20 mouse cellular contexts compared by ENCODE assay signal in genomic region chr8:126901612-126902011, GRCm38 (mm10). TPM values are rescaled to one million over a fixed set of nuclear protein-coding genes. Genes with fewer than 3 reads are reported as not detected.
A peak's percentile ranks its signal among the peaks of the same experiment; 100 is the strongest.
DNase-seq lines count a peak whose midpoint lies in the region; ATAC-seq and TF ChIP-seq lines count a peak whose summit lies in the region.
"Had no signal": no experiment of that assay in that cellular context is flagged by ENCODE, and none has a peak within 500 bp of the region (broad histone marks: within the 10 kb centered on the region; RNA-seq: fewer than 3 reads in every experiment).

No protein-coding gene starts in this region.

- H3K4me2 ChIP-seq in liver, embryonic 12.5 days, result no peak overlapping the region
- H3K4me2 ChIP-seq in stomach, postnatal 0 days (replicated peaks; ENCODE audit: low read depth), result no peak overlapping the region
- no peak overlapping the region for H3K4me2 ChIP-seq in forebrain, embryonic 11.5 days (ENCODE audit: low read depth, low read length, severe bottlenecking)
- H3K4me2 ChIP-seq: embryonic facial prominence, embryonic 12.5 days; forebrain, embryonic 15.5 days; limb, embryonic 13.5 days; lung, embryonic 14.5 days; midbrain, embryonic 13.5 days; neural tube, embryonic 13.5 days had no signal

- TF ChIP-seq CTCF in liver, adult 2 months (IDR thresholded peaks at IDR 0.05; ENCODE audit: low read depth, low read length), result no peak
- no peak for TF ChIP-seq CTCF in bone marrow macrophage, adult 2 months (IDR thresholded peaks at IDR 0.05; ENCODE audit: low read depth, low read length)
- TF ChIP-seq CTCF in stomach, postnatal 0 days (IDR thresholded peaks at IDR 0.05; ENCODE audit: low read depth), result no peak

- no peaks in the 10 kb centered on the region for H3K27me3 ChIP-seq in liver, adult 2 months (ENCODE audit: control insufficient read depth, insufficient read depth, low read length)
- H3K27me3 ChIP-seq in liver, embryonic 12.5 days (replicated peaks), result no peaks in the 10 kb centered on the region
- no peaks in the 10 kb centered on the region for H3K27me3 ChIP-seq in stomach, postnatal 0 days (ENCODE audit: control insufficient read depth, insufficient read depth, low read length)
- H3K27me3 ChIP-seq in forebrain, embryonic 11.5 days (ENCODE audit: control insufficient read depth, insufficient read depth, low read length), result no peaks in the 10 kb centered on the region
- H3K27me3 ChIP-seq: CH12.LX; embryonic facial prominence, embryonic 12.5 days; forebrain, embryonic 15.5 days; limb, embryonic 13.5 days; midbrain, embryonic 13.5 days; neural tube, embryonic 13.5 days had no signal

- peaks cover 14% of the 10 kb centered on the region for H3K4me1 ChIP-seq in liver, adult 2 months (ENCODE audit: control insufficient read depth, insufficient read depth, low read length)
- peaks cover 14% of the 10 kb centered on the region; the same call in 1 of the 2 replicates for H3K4me1 ChIP-seq in liver, embryonic 12.5 days
- H3K4me1 ChIP-seq in bone marrow macrophage, adult 2 months (ENCODE audit: control insufficient read depth, insufficient read depth, low read length), result peaks cover 30% of the 10 kb centered on the region
- H3K4me1 ChIP-seq in stomach, postnatal 0 days (replicated peaks; ENCODE audit: control insufficient read depth, insufficient read depth), result no peaks in the 10 kb centered on the region
- H3K4me1 ChIP-seq in forebrain, embryonic 11.5 days (replicated peaks; ENCODE audit: control insufficient read depth, insufficient read depth, low read length), result no peaks in the 10 kb centered on the region
- H3K4me1 ChIP-seq: embryonic facial prominence, embryonic 12.5 days; forebrain, embryonic 15.5 days; midbrain, embryonic 13.5 days; neural tube, embryonic 13.5 days had no signal

- no peaks in the 10 kb centered on the region for H3K9me3 ChIP-seq in liver, embryonic 12.5 days (replicated peaks)
- no peaks in the 10 kb centered on the region for H3K9me3 ChIP-seq in stomach, postnatal 0 days (ENCODE audit: control insufficient read depth, low read length)
- H3K9me3 ChIP-seq in forebrain, embryonic 11.5 days (ENCODE audit: control insufficient read depth, low read length), result no peaks in the 10 kb centered on the region
- H3K9me3 ChIP-seq: embryonic facial prominence, embryonic 12.5 days; forebrain, embryonic 15.5 days; limb, embryonic 13.5 days; neural tube, embryonic 13.5 days had no signal

- H3K4me3 ChIP-seq in liver, adult 2 months (ENCODE audit: insufficient read depth, low read depth, low read length), result no peak overlapping the region
- no peak overlapping the region for H3K4me3 ChIP-seq in liver, embryonic 12.5 days
- no peak overlapping the region for H3K4me3 ChIP-seq in bone marrow macrophage, adult 2 months (ENCODE audit: insufficient read depth, low read length)
- H3K4me3 ChIP-seq in macrophage (ENCODE audit: inconsistent target), result no peak overlapping the region
- H3K4me3 ChIP-seq in stomach, postnatal 0 days (ENCODE audit: low read depth, low read length), result no peak overlapping the region
- no peak overlapping the region for H3K4me3 ChIP-seq in forebrain, embryonic 11.5 days (ENCODE audit: low read depth, low read length)
- H3K4me3 ChIP-seq: embryonic facial prominence, embryonic 12.5 days; forebrain, embryonic 15.5 days; limb, embryonic 13.5 days; midbrain, embryonic 13.5 days; neural tube, embryonic 13.5 days had no signal

- TF ChIP-seq POLR2A in liver, adult 2 months (IDR thresholded peaks at IDR 0.05; ENCODE audit: extremely low read depth, insufficient read depth, low read length), result no peak
- TF ChIP-seq POLR2A in bone marrow macrophage, adult 2 months (IDR thresholded peaks at IDR 0.05; ENCODE audit: borderline replicate concordance, low read depth, low read length), result no peak

- no peak overlapping the region for H3K27ac ChIP-seq in liver, adult 2 months (replicated peaks; ENCODE audit: insufficient read depth, low read depth, low read length)
- no peak overlapping the region for H3K27ac ChIP-seq in liver, embryonic 12.5 days
- H3K27ac ChIP-seq in bone marrow macrophage, adult 2 months (ENCODE audit: insufficient read depth, low read depth, low read length), result peak overlapping the region; percentile 69
- H3K27ac ChIP-seq in macrophage, result peak overlapping the region; percentile 62
- peak overlapping the region; percentile 61; the same call in 1 of the 2 replicates for H3K27ac ChIP-seq in stomach, postnatal 0 days (replicated peaks)
- H3K27ac ChIP-seq in forebrain, embryonic 11.5 days (ENCODE audit: low read depth, low read length), result no peak overlapping the region
- H3K27ac ChIP-seq: embryonic facial prominence, embryonic 12.5 days; forebrain, embryonic 15.5 days; limb, embryonic 13.5 days; midbrain, embryonic 13.5 days; neural tube, embryonic 13.5 days had no signal

- peak; percentile 66 for DNase-seq in liver, adult 2 months (ENCODE audit: extremely low read depth, low read depth, low spot score)
- no peak for DNase-seq in stomach, postnatal 0 days (ENCODE audit: low spot score)
- DNase-seq in forebrain, embryonic 11.5 days (ENCODE audit: low spot score), result no peak
- DNase-seq: adrenal gland, postnatal 25 days; cerebellum, adult 2 months; gastrocnemius, postnatal 25 days; kidney, postnatal 4 days; lung, embryonic 14.5 days; lung, postnatal 4 days had no signal

- ATAC-seq in liver, embryonic 12.5 days, result no peak
- peak; percentile 68 for ATAC-seq in stomach, postnatal 0 days (ENCODE audit: low FRiP score, low TSS enrichment)
- no peak for ATAC-seq in inflammation-experienced regulatory T-cells, adult 6 months
- ATAC-seq in forebrain, embryonic 11.5 days (replicated peaks; ENCODE audit: low FRiP score), result no peak
- ATAC-seq: forebrain, embryonic 15.5 days; hindbrain, embryonic 16.5 days; midbrain, embryonic 13.5 days had no signal

- H3K9ac ChIP-seq in liver, adult 2 months (ENCODE audit: low read depth, low read length), result no peak overlapping the region
- H3K9ac ChIP-seq in liver, embryonic 12.5 days, result no peak overlapping the region
- H3K9ac ChIP-seq in stomach, postnatal 0 days (ENCODE audit: low read length), result no peak overlapping the region
- no peak overlapping the region for H3K9ac ChIP-seq in forebrain, embryonic 11.5 days (ENCODE audit: low read length)
- H3K9ac ChIP-seq: embryonic facial prominence, embryonic 12.5 days; forebrain, embryonic 15.5 days; limb, embryonic 13.5 days; lung, embryonic 14.5 days; midbrain, embryonic 13.5 days; neural tube, embryonic 13.5 days had no signal

- 60% methylated on average over 1 of the region's 1 CpGs for WGBS in liver, adult 2 months
- WGBS in liver, embryonic 12.5 days (ENCODE audit: insufficient replicate concordance), result 44% methylated on average over 1 of the region's 1 CpGs
- 13% methylated on average over 1 of the region's 1 CpGs for WGBS in macrophage (ENCODE audit: missing documents)
- 67% methylated on average over 1 of the region's 1 CpGs for WGBS in stomach, postnatal 0 days
- WGBS in forebrain, embryonic 11.5 days, result 92% methylated on average over 1 of the region's 1 CpGs

- no peak for TF ChIP-seq EP300 in stomach, postnatal 0 days (optimal IDR thresholded peaks at IDR 0.05)

- H3K36me3 ChIP-seq in liver, adult 2 months (ENCODE audit: control insufficient read depth, insufficient read depth, low read length), result no peaks in the 10 kb centered on the region
- no peaks in the 10 kb centered on the region for H3K36me3 ChIP-seq in liver, embryonic 12.5 days
- H3K36me3 ChIP-seq in macrophage (ENCODE audit: inconsistent target), result no peaks in the 10 kb centered on the region
- no peaks in the 10 kb centered on the region for H3K36me3 ChIP-seq in stomach, postnatal 0 days (ENCODE audit: control insufficient read depth, insufficient read depth, low read length)
- no peaks in the 10 kb centered on the region for H3K36me3 ChIP-seq in forebrain, embryonic 11.5 days (ENCODE audit: control insufficient read depth, insufficient read depth, low read length)
- H3K36me3 ChIP-seq: embryonic facial prominence, embryonic 12.5 days; forebrain, embryonic 15.5 days; limb, embryonic 13.5 days; midbrain, embryonic 13.5 days; neural tube, embryonic 13.5 days had no signal

- H3K79me2 ChIP-seq in liver, adult 2 months (ENCODE audit: control insufficient read depth, insufficient read depth, low read length), result no peaks in the 10 kb centered on the region
- no peaks in the 10 kb centered on the region for H3K79me2 ChIP-seq in macrophage (ENCODE audit: inconsistent target)

RNA-seq across cellular contexts. Expression of gene Tomm20, which starts 44.0 kb away (rescaled TPM):
- total RNA-seq in liver, adult 2 months (2014; rRNA removed), result 22.6 and 57.1 TPM in 2 replicates
- polyA plus RNA-seq in liver, adult 2 months (2012; rRNA removed), result 233 and 251 TPM in 2 replicates
- 219 and 232 TPM in 2 replicates for polyA plus RNA-seq in liver, embryonic 12.5 days (2016; fragmentation: Nextera tagmentation; extraction: Ambion mirVana)
- polyA plus RNA-seq in bone marrow macrophage, adult 2 months (2012; ENCODE audit: insufficient read depth, insufficient read length, missing spikeins), result 79.4 and 89.9 TPM in 2 replicates
- 10 to 100 TPM in 25 of 26 experiments, 1 to 10 TPM in 1; 9.7 to 33.1 (median 19.9) TPM for total RNA-seq in macrophage (2018; cell fraction: chromatin; rRNA removed)
- 100 to 1,000 TPM in 7 of 26 experiments, 10 to 100 TPM in 19; 61.8 to 120 (median 90.0) TPM for total RNA-seq in macrophage (2018; cell fraction: cytosol; rRNA removed)
- total RNA-seq in macrophage (2018; cell fraction: nucleus; rRNA removed), result 10 to 100 TPM in 25 of 26 experiments, 1 to 10 TPM in 1; 9.4 to 40.6 (median 20.4) TPM
- polyA plus RNA-seq in macrophage (2018), result 73.9 to 174 TPM (median 109 TPM) in 3 replicates
- polyA plus RNA-seq in stomach, postnatal 0 days (2015; fragmentation: Nextera tagmentation; extraction: Ambion mirVana), result 158 and 175 TPM in 2 replicates
- 10 to 100 TPM; 36.5 to 96.0 (median 72.6) TPM for polyA plus RNA-seq in inflammation-experienced regulatory T-cells, adult 6 months (2017; shearing (Covaris generic))
- polyA plus RNA-seq in forebrain, embryonic 11.5 days (2014; fragmentation: Nextera tagmentation; extraction: Ambion mirVana), result 219 and 231 TPM in 2 replicates

Comparison
In these comparisons a context has a peak if more than half of its experiments do, and no peak if none do; other contexts are left out.
1. H3K27ac ChIP-seq: peak in bone marrow macrophage, adult 2 months (single experiment), macrophage (single experiment) and stomach, postnatal 0 days (single experiment); none in liver, adult 2 months (single experiment), liver, embryonic 12.5 days (single experiment) and forebrain, embryonic 11.5 days (single experiment).